Mouse (Mus musculus) spleen, postnatal 36 days (tissue): ENCODE measurements around the gene Cln6.

Source experiments
- DNase-seq, 2 experiments: peaks; one replicate each; pipeline ENCODE4 v3.0.0; 2022; ENCODE audit warnings: low spot score in 2 of 2, mixed read lengths in 1 of 2

The Cln6 gene

DNA sequence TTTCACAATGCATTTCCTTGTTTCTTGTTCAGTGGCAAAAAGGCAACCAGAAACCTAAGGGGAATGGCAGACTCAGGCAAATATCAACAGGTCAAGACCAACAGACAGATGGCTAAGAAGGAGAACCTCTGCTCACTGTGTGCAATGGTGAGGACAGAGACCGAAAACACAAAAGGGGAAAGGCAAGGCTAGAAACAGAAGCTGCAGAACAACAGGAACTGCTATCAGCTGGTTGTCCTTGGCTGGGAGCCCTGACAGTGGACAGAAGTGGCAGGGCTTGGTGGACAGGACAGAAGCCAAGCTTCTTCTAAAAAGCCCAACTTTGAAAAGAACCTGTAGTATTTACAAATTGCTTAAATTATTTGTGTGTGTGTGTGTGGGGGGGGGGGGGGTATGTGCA lies 55.9 kb downstream of the Cln6 start:
- DNase-seq: peak in 1 of 2 experiments; percentile 20
